Mouse (Mus musculus): ENCODE data around the gene Crot.

- TF ChIP-seq CHD2 (IDR thresholded peaks at IDR 0.05; ENCODE audit: low read depth, low read length) (no peak), MAFK (IDR thresholded peaks at IDR 0.05; ENCODE audit: insufficient read depth, low read depth, low read length) (no peak), ZC3H11A (IDR thresholded peaks at IDR 0.05; ENCODE audit: borderline replicate concordance, low read depth, low read length) (no peak), ZNF384 (IDR thresholded peaks at IDR 0.05; ENCODE audit: low read depth, low read length) (no peak)
Measured at GRCm38 (mm10) chr5:9042721-9043416, 45.7 kb upstream of the Crot start.
